Mouse (Mus musculus): ENCODE data around the gene 2310022B05Rik. TPM values are rescaled to one million over a fixed set of nuclear protein-coding genes. Genes with fewer than 3 reads are reported as not detected.

The 2310022B05Rik gene
- polyA plus RNA-seq, 1 experiment from 2014 or later, result 25.1 TPM

Other genes with a start within 250 kb of the 2310022B05Rik start
- 3.0 and 3.3 TPM in 2 replicates for gene Pgbd5, start 223.7 kb downstream of the 2310022B05Rik start, polyA plus RNA-seq (2015; fragmentation: Nextera tagmentation; extraction: Ambion mirVana)
- gene Cog2, start 142.6 kb downstream of the 2310022B05Rik start, polyA plus RNA-seq (2015; fragmentation: Nextera tagmentation; extraction: Ambion mirVana), result 31.4 and 37.0 TPM in 2 replicates
- 8.2 and 15.8 TPM in 2 replicates for gene Agt, start 93.7 kb downstream of the 2310022B05Rik start, polyA plus RNA-seq (2015; fragmentation: Nextera tagmentation; extraction: Ambion mirVana)
- 0.24 TPM in 2 replicates for gene Capn9, start 87.3 kb downstream of the 2310022B05Rik start, polyA plus RNA-seq (2015; fragmentation: Nextera tagmentation; extraction: Ambion mirVana)
- 45.9 and 49.4 TPM in 2 replicates for gene Ttc13, start 58.6 kb upstream of the 2310022B05Rik start, polyA plus RNA-seq (2015; fragmentation: Nextera tagmentation; extraction: Ambion mirVana)
- 22.5 and 24.3 TPM in 2 replicates for gene Arv1, start 58.8 kb upstream of the 2310022B05Rik start, polyA plus RNA-seq (2015; fragmentation: Nextera tagmentation; extraction: Ambion mirVana)
- gene Fam89a, start 88.5 kb upstream of the 2310022B05Rik start, polyA plus RNA-seq (2015; fragmentation: Nextera tagmentation; extraction: Ambion mirVana), result 4.5 and 4.8 TPM in 2 replicates
- gene Trim67, start 129.7 kb upstream of the 2310022B05Rik start, polyA plus RNA-seq (2015; fragmentation: Nextera tagmentation; extraction: Ambion mirVana), result 0.63 and 0.74 TPM in 2 replicates
- 84.0 and 85.7 TPM in 2 replicates for gene Gnpat, start 199.7 kb upstream of the 2310022B05Rik start, polyA plus RNA-seq (2015; fragmentation: Nextera tagmentation; extraction: Ambion mirVana)
- gene 2810004N23Rik, start 199.8 kb upstream of the 2310022B05Rik start, polyA plus RNA-seq (2015; fragmentation: Nextera tagmentation; extraction: Ambion mirVana), result 44.9 and 45.3 TPM in 2 replicates
- 8.8 and 8.9 TPM in 2 replicates for gene Exoc8, start 234.3 kb upstream of the 2310022B05Rik start, polyA plus RNA-seq (2015; fragmentation: Nextera tagmentation; extraction: Ambion mirVana)
- 9.6 and 9.9 TPM in 2 replicates for gene Sprtn, start 234.5 kb upstream of the 2310022B05Rik start, polyA plus RNA-seq (2015; fragmentation: Nextera tagmentation; extraction: Ambion mirVana)

Data from stomach, embryonic 15.5 days (tissue).